Mouse (Mus musculus): ENCODE measurements around the gene Dip2b. TPM values are rescaled to one million over a fixed set of nuclear protein-coding genes. Genes with fewer than 3 reads are reported as not detected.
A peak's percentile ranks its signal among the peaks of the same experiment; 100 is the strongest.

Gene Dip2b
- 51.2 TPM in 1 of 2 replicates, not detected in the other for polyA plus RNA-seq (2012; ENCODE audit: insufficient read depth, insufficient read length, low replicate concordance, missing spikeins)

DNA sequence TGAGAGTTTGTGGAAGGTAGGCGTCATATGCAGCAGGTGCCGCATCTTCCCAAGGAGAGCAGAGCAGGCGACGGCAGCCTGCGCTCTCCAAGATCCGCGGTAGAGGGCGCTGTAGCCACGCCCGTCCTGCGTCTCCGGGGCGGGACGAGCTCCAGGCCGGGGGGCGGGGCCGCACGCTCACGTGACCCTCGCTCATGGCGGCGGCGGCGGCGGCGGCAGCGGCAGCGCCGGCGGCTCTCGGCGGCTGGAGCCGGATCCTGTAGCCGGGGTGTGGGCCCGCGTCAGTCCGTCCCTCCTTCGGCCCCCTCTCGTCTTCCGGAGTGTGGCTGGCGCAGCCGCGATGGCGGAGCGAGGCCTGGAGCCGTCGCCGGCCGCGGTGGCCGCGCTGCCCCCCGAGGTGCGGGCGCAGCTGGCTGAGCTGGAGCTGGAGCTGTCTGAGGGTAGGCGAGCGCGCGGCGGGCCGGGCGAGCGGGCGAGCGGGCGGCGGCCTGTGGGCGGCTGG, at the start of gene Dip2b:
Dip2b (plus strand) TSS at position 195 of the 502 bp plus-strand sequence.
- peak within 1 kb of the TSS; percentile 93 for H3K27ac ChIP-seq (ENCODE audit: insufficient read depth, low read depth, low read length)
- WGBS: under 1% methylated on average over 63 of the region's 68 CpGs

DNA sequence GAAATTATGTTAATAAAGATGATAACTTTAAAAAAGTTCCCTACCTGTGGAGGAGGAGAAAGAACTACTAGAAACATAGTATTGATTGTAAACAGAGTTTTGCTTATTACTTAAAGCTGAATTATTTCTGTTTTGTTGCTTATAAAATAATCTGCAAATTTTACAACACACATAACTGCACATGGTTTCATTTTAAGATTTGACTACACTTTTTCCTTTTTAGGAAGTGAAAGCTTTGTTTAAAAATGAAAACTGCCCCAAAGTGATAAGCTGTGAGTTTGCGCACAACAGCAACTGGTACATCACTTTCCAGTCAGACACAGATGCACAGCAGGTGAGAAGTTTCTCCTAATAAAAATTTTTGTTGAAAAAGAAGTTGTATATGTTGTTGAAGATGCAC, 45.4 kb upstream of the Dip2b start:
- WGBS: 98% methylated on average over 1 of the region's 1 CpGs
- Histone ChIP-seq H3K27ac (ENCODE audit: insufficient read depth, low read depth, low read length) (no peak overlapping the region), H3K4me1 (ENCODE audit: control insufficient read depth, insufficient read depth, low read length) (no peaks in the 10 kb centered on the region), H3K4me3 (ENCODE audit: insufficient read depth, low read depth, low read length) (no peak overlapping the region)
- TF ChIP-seq POLR2A (IDR thresholded peaks at IDR 0.05; ENCODE audit: insufficient read depth, low read depth, low read length): no peak
- no peak for TF ChIP-seq CTCF (IDR thresholded peaks at IDR 0.05; ENCODE audit: insufficient read depth, low read depth, low read length)

More for the DNA sequence above, at the start of gene Dip2b:
- TF ChIP-seq POLR2A (IDR thresholded peaks at IDR 0.05; ENCODE audit: insufficient read depth, low read depth, low read length): peak; percentile 76
- TF ChIP-seq CTCF (IDR thresholded peaks at IDR 0.05; ENCODE audit: insufficient read depth, low read depth, low read length): peak; percentile 86
- peak within 1 kb of the TSS; percentile 87 for H3K4me3 ChIP-seq (ENCODE audit: insufficient read depth, low read depth, low read length)
- H3K4me1 ChIP-seq (ENCODE audit: control insufficient read depth, insufficient read depth, low read length): peaks cover 12% of the 10 kb centered on the region

DNA sequence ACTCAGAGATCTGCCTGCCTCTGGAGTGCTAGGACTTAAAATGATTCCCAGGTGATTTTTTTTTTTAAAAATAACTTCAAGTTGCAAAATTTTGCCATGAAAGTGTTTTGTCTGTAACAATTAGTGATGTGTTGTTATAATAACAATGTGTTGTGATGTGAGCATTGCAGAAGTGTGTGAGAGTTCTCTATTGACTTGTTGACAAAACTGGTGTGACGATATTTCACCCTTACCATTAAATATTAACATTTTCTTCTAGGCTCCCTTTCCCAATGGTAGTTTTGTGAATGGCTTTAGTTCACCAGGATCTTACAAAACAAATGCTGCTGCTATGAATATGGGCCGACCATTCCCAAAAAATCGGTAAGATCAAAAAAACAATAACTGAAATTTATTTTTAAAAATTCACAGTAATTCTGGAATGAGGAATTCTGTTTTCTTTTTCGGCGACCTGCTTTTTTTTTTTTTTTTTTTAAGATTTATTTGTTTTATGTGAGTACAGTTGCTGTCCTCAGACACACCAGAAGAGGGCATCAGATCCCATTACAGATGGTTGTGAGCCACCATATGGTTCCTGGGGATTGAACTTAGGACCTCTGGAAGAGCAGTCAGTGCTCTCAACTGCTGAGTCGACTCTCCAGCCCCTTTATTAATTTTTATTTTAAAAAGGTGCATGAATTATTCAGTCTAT, 41.2 kb upstream of the Dip2b start:
- H3K4me1 ChIP-seq (ENCODE audit: control insufficient read depth, insufficient read depth, low read length): no peaks in the 10 kb centered on the region
- no peak for TF ChIP-seq POLR2A (IDR thresholded peaks at IDR 0.05; ENCODE audit: insufficient read depth, low read depth, low read length)
- no peak for TF ChIP-seq CTCF (IDR thresholded peaks at IDR 0.05; ENCODE audit: insufficient read depth, low read depth, low read length)
- H3K27ac ChIP-seq (ENCODE audit: insufficient read depth, low read depth, low read length): no peak overlapping the region
- 92% methylated on average over 6 of the region's 6 CpGs for WGBS
- no peak overlapping the region for H3K4me3 ChIP-seq (ENCODE audit: insufficient read depth, low read depth, low read length)

DNA sequence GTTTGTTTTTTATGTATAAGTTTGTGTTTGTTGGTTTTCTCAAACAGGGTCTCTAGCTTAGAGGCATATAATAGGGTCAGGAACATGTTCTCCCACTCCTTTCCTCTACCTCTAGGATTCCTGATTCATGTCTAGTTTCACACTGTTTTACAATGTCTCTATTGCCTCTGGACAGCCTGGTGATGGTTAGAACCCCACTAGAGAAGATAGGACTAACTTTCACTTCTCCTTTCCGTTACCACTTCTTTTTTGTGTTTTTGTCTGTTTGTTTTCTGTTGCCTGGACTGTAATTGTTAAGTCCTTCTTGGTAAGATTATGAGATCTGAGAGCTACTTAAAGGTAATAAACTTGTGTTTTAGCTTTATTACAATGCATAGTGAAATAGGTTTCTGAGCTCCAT, 39.1 kb upstream of the Dip2b start:
- TF ChIP-seq POLR2A (IDR thresholded peaks at IDR 0.05; ENCODE audit: insufficient read depth, low read depth, low read length) (no peak), CTCF (IDR thresholded peaks at IDR 0.05; ENCODE audit: insufficient read depth, low read depth, low read length) (no peak)
- H3K4me3 ChIP-seq (ENCODE audit: insufficient read depth, low read depth, low read length): no peak overlapping the region
- 94% methylated on average over 1 of the region's 1 CpGs for WGBS
- no peaks in the 10 kb centered on the region for H3K4me1 ChIP-seq (ENCODE audit: control insufficient read depth, insufficient read depth, low read length)
- H3K27ac ChIP-seq (ENCODE audit: insufficient read depth, low read depth, low read length): no peak overlapping the region

DNA sequence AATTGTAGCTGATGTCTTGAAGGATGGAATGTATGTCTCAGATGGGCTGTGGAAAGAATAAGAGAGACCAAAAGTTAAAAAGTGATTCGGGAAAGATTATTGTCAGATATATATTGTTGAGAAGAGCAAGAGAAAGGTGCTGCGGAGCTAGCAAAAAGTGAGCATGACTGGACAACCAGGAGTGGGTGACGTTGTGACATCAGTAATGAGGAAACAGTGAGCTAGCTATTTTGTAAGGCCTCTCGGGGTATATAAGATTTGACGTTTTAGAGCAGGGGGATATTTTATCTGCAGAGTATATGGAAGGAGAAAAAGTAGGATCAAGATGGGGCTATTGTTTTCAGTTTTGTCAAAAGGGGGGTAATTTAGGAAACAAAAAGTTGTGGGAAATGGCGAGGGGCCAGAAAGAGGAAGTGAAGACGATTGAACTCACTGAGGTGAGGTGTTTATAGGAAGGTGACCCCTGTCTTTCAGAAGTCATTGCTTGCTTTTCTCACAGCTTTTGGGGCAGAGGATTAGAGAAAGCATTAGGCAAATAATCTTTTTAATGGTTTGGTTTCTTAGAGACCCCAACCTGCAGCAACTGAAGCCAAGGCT, 33.7 kb upstream of the Dip2b start:
- Histone ChIP-seq H3K4me1 (ENCODE audit: control insufficient read depth, insufficient read depth, low read length) (no peaks in the 10 kb centered on the region), H3K4me3 (ENCODE audit: insufficient read depth, low read depth, low read length) (no peak overlapping the region), H3K27ac (ENCODE audit: insufficient read depth, low read depth, low read length) (no peak overlapping the region)
- WGBS: 83% methylated on average over 7 of the region's 7 CpGs
- no peak for TF ChIP-seq CTCF (IDR thresholded peaks at IDR 0.05; ENCODE audit: insufficient read depth, low read depth, low read length)
- TF ChIP-seq POLR2A (IDR thresholded peaks at IDR 0.05; ENCODE audit: insufficient read depth, low read depth, low read length): no peak

DNA sequence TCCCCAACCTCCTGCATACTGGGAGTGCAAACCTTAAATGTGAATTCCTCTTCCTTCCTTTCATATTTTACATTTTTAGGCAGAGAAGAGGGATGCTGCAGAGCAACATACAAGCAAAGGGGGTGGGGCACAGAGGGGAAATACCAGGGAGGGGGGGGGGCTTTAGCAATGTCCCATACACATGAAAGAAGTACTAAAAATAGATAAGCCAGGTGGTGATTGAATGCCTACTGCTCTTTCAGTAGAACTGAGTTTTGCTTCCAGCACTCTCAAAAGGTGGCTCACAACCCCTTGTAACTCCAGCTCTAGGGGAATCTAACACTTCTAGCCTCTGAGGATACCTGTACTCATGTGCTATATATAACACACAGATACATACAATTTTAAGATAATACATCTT, 32.3 kb upstream of the Dip2b start:
- H3K4me3 ChIP-seq (ENCODE audit: insufficient read depth, low read depth, low read length): no peak overlapping the region
- H3K27ac ChIP-seq (ENCODE audit: insufficient read depth, low read depth, low read length): no peak overlapping the region
- no peaks in the 10 kb centered on the region for H3K4me1 ChIP-seq (ENCODE audit: control insufficient read depth, insufficient read depth, low read length)
- TF ChIP-seq POLR2A (IDR thresholded peaks at IDR 0.05; ENCODE audit: insufficient read depth, low read depth, low read length) (no peak), CTCF (IDR thresholded peaks at IDR 0.05; ENCODE audit: insufficient read depth, low read depth, low read length) (no peak)

DNA sequence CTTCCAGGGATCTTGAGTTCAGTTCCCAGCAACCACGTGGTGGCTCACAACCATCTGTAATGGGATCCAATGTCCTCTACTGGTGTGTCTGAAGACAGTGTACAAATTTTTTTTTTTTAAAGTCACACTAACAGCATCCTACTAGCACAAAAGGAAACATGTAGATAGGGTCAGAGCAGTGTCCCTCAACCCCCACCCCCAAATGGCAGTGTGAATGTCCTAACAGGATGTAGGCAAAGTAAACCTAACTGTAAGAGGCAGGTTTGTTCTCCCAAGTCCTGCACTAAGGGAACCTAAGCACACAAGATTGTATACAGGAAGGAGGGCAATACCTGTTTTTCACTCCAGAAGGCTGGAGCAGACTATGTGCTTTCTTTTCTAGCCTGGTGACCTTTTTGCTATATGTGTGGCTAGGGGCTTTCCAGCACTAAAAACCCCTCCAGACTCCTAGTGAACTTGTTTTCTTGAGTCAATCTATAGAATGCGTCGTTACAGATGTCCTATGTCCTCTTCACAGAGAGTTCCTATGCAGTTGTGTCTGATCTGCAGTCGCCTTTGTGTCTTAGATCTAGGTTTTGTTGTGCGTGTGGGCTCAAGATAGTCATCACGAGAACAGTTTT, 20.1 kb upstream of the Dip2b start:
- no peak overlapping the region for H3K27ac ChIP-seq (ENCODE audit: insufficient read depth, low read depth, low read length)

DNA sequence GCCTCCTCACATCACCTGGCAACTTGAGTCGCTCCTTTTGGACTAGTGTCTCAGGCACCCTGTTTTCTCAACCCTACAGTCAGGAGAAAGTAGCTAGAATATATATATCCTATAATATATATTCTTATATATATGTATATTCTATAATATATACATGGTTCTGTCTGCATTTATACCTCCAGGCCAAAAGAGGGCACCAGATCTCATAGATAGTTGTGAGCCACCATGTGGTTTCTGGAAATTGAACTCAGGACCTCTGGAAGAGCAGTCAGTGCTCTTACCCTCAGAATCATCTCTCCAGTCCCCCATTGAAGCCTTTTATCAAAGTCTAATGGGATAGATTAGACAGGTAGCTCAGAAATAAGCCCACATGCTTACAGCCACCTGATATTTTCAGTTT, 17.3 kb upstream of the Dip2b start:
- TF ChIP-seq CTCF (IDR thresholded peaks at IDR 0.05; ENCODE audit: insufficient read depth, low read depth, low read length) (no peak), POLR2A (IDR thresholded peaks at IDR 0.05; ENCODE audit: insufficient read depth, low read depth, low read length) (no peak)
- Histone ChIP-seq H3K4me3 (ENCODE audit: insufficient read depth, low read depth, low read length) (no peak overlapping the region), H3K4me1 (ENCODE audit: control insufficient read depth, insufficient read depth, low read length) (no peaks in the 10 kb centered on the region), H3K27ac (ENCODE audit: insufficient read depth, low read depth, low read length) (no peak overlapping the region)
- WGBS: 93% methylated on average over 1 of the region's 1 CpGs

More for the DNA sequence above, 20.1 kb upstream of the Dip2b start:
- H3K4me1 ChIP-seq (ENCODE audit: control insufficient read depth, insufficient read depth, low read length): no peaks in the 10 kb centered on the region
- WGBS: 67% methylated on average over 6 of the region's 6 CpGs
- TF ChIP-seq POLR2A (IDR thresholded peaks at IDR 0.05; ENCODE audit: insufficient read depth, low read depth, low read length): no peak
- TF ChIP-seq CTCF (IDR thresholded peaks at IDR 0.05; ENCODE audit: insufficient read depth, low read depth, low read length): no peak
- H3K4me3 ChIP-seq (ENCODE audit: insufficient read depth, low read depth, low read length): no peak overlapping the region

DNA sequence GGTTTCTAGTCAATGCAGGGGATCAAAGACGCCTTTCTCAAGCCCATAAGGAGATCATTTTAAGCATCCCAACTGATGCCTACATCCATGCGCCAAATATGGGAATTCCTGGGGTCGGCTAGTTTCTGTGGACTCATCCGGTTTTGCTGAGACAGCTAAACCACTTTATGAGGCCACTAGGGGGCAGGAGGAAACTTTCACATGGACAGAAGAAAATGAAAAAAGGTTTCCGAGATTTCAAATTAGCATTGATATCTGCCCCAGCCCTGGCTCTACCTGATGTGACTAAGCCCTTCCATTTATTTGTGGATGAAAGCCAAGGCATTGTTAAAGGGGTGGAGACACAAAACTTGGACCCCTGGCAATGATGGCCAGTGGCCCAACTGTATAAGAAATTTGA, 15.5 kb upstream of the Dip2b start:
- Histone ChIP-seq H3K27ac (ENCODE audit: insufficient read depth, low read depth, low read length) (no peak overlapping the region), H3K4me1 (ENCODE audit: control insufficient read depth, insufficient read depth, low read length) (no peaks in the 10 kb centered on the region), H3K4me3 (ENCODE audit: insufficient read depth, low read depth, low read length) (no peak overlapping the region)
- no peak for TF ChIP-seq POLR2A (IDR thresholded peaks at IDR 0.05; ENCODE audit: insufficient read depth, low read depth, low read length)
- no peak for TF ChIP-seq CTCF (IDR thresholded peaks at IDR 0.05; ENCODE audit: insufficient read depth, low read depth, low read length)
- WGBS: 13% methylated on average over 5 of the region's 5 CpGs

All from olfactory bulb, adult 2 months (tissue).